Mouse (Mus musculus): ENCODE data around the gene Smpdl3b. TPM values are rescaled to one million over a fixed set of nuclear protein-coding genes. Genes with fewer than 3 reads are reported as not detected.

Gene Smpdl3b
- polyA plus RNA-seq, 1 experiment from 2014 or later = 1.7 TPM

DNA sequence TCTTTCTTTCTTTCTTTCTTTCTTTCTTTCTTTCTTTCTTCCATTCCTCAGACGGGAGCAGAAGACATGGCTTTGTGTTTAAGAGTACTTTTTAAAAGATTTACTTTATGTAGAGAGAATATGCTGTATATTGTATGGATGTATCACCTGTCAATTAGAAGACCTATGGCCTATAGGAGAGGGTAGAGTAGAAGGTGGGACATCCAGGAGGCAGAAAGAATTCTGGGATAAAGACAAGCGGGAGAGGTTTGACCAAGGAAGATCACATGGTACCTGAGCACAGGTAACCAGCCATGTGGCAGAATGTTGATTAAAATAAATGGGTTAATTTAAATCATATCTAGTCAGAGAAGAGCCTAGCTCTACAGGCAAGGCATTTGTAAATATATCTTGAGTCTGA, 22.3 kb downstream of the Smpdl3b start:
- DNase-seq (ENCODE audit: low spot score) = no peak
- ATAC-seq (ENCODE audit: low FRiP score) = no peak
- 91% methylated on average over 2 of the region's 2 CpGs for WGBS
- no peak overlapping the region for H3K4me2 ChIP-seq (replicated peaks; ENCODE audit: low read depth, low read length)
- no peaks in the 10 kb centered on the region for H3K4me1 ChIP-seq (replicated peaks; ENCODE audit: control insufficient read depth, insufficient read depth, low read length)
- no peaks in the 10 kb centered on the region for H3K36me3 ChIP-seq (ENCODE audit: control insufficient read depth, insufficient read depth, low read length)
- H3K4me3 ChIP-seq (ENCODE audit: low read depth, low read length) = no peak overlapping the region
- no peak overlapping the region for H3K9ac ChIP-seq (ENCODE audit: low read depth, low read length)
- H3K27ac ChIP-seq (ENCODE audit: low read depth, low read length) = no peak overlapping the region
- no peaks in the 10 kb centered on the region for H3K27me3 ChIP-seq (ENCODE audit: control insufficient read depth, insufficient read depth, low read length)
- H3K9me3 ChIP-seq (ENCODE audit: control insufficient read depth, low read length) = no peaks in the 10 kb centered on the region

DNA sequence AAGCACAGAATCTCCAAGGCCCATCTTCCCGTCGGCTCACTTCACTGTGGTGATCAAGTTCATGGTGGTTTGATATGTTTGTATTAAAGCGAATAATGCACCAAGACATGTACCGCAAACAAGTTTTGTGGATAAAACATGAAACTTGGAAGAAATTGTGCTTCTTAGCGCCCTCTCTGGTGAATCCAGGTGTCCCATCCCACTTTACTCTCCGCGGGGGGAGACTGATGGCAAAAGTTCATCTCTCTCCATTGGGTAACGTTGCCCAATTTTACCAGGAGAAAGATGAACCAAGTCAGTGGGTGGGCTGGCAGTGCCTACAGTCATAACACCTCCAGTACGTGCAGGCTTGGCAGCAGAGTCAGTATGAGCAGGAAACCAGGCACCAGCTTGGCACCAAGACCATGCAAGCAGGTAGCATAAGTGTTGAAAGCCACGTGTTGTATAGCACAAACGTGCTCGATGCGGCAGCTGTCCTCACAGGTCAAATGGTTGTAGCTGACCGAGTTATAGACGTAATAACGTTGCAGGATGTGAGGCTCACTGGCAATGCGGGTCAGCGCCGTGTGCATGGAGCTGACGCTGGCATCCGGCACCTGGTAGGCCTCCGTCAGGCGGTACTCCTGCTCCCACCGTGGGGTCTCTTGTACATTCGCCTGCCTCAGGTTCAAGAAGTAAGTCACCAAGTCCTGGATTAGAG, 23.8 kb downstream of the Smpdl3b start:
- H3K4me2 ChIP-seq (replicated peaks; ENCODE audit: low read depth, low read length) = no peak overlapping the region
- no peak overlapping the region for H3K27ac ChIP-seq (ENCODE audit: low read depth, low read length)
- ATAC-seq (ENCODE audit: low FRiP score) = no peak
- no peaks in the 10 kb centered on the region for H3K4me1 ChIP-seq (replicated peaks; ENCODE audit: control insufficient read depth, insufficient read depth, low read length)
- no peak overlapping the region for H3K4me3 ChIP-seq (ENCODE audit: low read depth, low read length)
- no peak for DNase-seq (ENCODE audit: low spot score)
- no peaks in the 10 kb centered on the region for H3K36me3 ChIP-seq (ENCODE audit: control insufficient read depth, insufficient read depth, low read length)
- WGBS = 93% methylated on average over 25 of the region's 25 CpGs
- H3K27me3 ChIP-seq (ENCODE audit: control insufficient read depth, insufficient read depth, low read length) = no peaks in the 10 kb centered on the region
- H3K9ac ChIP-seq (ENCODE audit: low read depth, low read length) = no peak overlapping the region
- no peaks in the 10 kb centered on the region for H3K9me3 ChIP-seq (ENCODE audit: control insufficient read depth, low read length)

- ATAC-seq (ENCODE audit: low FRiP score) (peak; percentile 94), DNase-seq (ENCODE audit: low spot score) (peak; percentile 91)
- H3K4me1 ChIP-seq (replicated peaks; ENCODE audit: control insufficient read depth, insufficient read depth, low read length) = no peaks in the 10 kb centered on the region
- WGBS = 2% methylated on average over 34 of the region's 34 CpGs
- no peak within 1 kb of the TSS for H3K27ac ChIP-seq (ENCODE audit: low read depth, low read length)
- H3K4me3 ChIP-seq (ENCODE audit: low read depth, low read length) = peak within 1 kb of the TSS; percentile 47
- no peaks in the 10 kb centered on the region for H3K27me3 ChIP-seq (ENCODE audit: control insufficient read depth, insufficient read depth, low read length)
- peak within 1 kb of the TSS; percentile 51; the same call in 1 of the 2 replicates for H3K9ac ChIP-seq (ENCODE audit: low read depth, low read length)
- no peaks in the 10 kb centered on the region for H3K36me3 ChIP-seq (ENCODE audit: control insufficient read depth, insufficient read depth, low read length)
- H3K4me2 ChIP-seq (replicated peaks; ENCODE audit: low read depth, low read length) = peak within 1 kb of the TSS; percentile 67
- no peaks in the 10 kb centered on the region for H3K9me3 ChIP-seq (ENCODE audit: control insufficient read depth, low read length)
Measured at GRCm38 (mm10) chr4:132732148-132732684, 24.8 kb downstream of the Smpdl3b start, which contains the start of gene Xkr8. TSS of gene Xkr8 (minus strand) at chr4:132732546.

GRCm38 (mm10) chr4:132731616-132732015, 25.4 kb downstream of the Smpdl3b start:
- DNase-seq (ENCODE audit: low spot score) (no peak), ATAC-seq (ENCODE audit: low FRiP score) (no peak)
- no peak overlapping the region; the same call in 1 of the 2 replicates for H3K9ac ChIP-seq (ENCODE audit: low read depth, low read length)
- no peaks in the 10 kb centered on the region for H3K27me3 ChIP-seq (ENCODE audit: control insufficient read depth, insufficient read depth, low read length)
- H3K36me3 ChIP-seq (ENCODE audit: control insufficient read depth, insufficient read depth, low read length) = no peaks in the 10 kb centered on the region
- peak overlapping the region; percentile 47 for H3K4me3 ChIP-seq (ENCODE audit: low read depth, low read length)
- H3K4me1 ChIP-seq (replicated peaks; ENCODE audit: control insufficient read depth, insufficient read depth, low read length) = no peaks in the 10 kb centered on the region
- no peaks in the 10 kb centered on the region for H3K9me3 ChIP-seq (ENCODE audit: control insufficient read depth, low read length)
- H3K27ac ChIP-seq (ENCODE audit: low read depth, low read length) = no peak overlapping the region
- H3K4me2 ChIP-seq (replicated peaks; ENCODE audit: low read depth, low read length) = peak overlapping the region; percentile 67
- 54% methylated on average over 12 of the region's 12 CpGs for WGBS

DNA sequence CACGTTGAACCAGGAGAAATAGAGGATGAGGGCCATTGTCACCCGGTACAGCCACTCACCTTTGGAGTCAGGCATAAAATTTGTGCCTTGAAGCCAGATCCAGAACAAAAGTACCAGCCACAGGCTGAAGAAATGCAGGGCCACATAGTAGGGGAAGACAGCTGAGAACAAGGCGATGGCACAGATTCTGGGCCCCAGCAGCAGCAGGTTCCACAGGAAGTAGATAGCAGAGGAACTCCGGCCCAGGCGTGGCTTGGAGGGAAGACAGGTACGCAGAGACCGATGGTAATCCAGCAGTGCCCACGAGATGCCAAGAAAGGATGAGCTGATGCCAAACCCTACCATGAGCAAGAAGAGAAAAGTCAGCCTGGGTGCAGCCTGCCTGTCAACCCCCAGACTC, 28.8 kb downstream of the Smpdl3b start:
- H3K27ac ChIP-seq (ENCODE audit: low read depth, low read length) = no peak overlapping the region
- H3K9ac ChIP-seq (ENCODE audit: low read depth, low read length) = no peak overlapping the region
- no peak overlapping the region for H3K4me3 ChIP-seq (ENCODE audit: low read depth, low read length)
- H3K36me3 ChIP-seq (ENCODE audit: control insufficient read depth, insufficient read depth, low read length) = peaks cover 3% of the 10 kb centered on the region; the same call in 1 of the 2 replicates
- ATAC-seq (ENCODE audit: low FRiP score) (no peak), DNase-seq (ENCODE audit: low spot score) (no peak)
- H3K9me3 ChIP-seq (ENCODE audit: control insufficient read depth, low read length) = no peaks in the 10 kb centered on the region
- no peak overlapping the region for H3K4me2 ChIP-seq (replicated peaks; ENCODE audit: low read depth, low read length)
- H3K27me3 ChIP-seq (ENCODE audit: control insufficient read depth, insufficient read depth, low read length) = no peaks in the 10 kb centered on the region
- H3K4me1 ChIP-seq (replicated peaks; ENCODE audit: control insufficient read depth, insufficient read depth, low read length) = no peaks in the 10 kb centered on the region
- WGBS = 90% methylated on average over 8 of the region's 8 CpGs

DNA sequence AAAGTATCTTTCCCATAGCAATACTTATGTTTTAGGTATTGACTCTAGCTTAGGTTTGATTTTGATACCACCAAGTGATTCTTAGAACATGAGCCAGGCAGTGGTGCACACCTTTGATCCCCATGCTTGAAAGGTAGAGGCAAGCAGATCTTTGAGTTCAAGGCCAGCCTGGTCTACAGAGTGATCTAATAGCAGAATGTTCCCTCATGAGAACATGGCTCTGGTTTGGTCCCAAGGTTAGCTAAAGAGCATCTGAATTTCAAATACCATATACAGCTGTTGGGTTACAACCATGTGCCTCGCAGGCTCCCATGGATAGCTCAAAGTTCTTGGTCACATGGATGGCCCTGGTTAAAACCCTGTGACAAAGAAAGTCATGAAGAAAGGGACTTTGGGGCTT, 38.8 kb downstream of the Smpdl3b start:
- WGBS = 100% methylated on average over 1 of the region's 1 CpGs
- Histone ChIP-seq H3K27me3 (ENCODE audit: control insufficient read depth, insufficient read depth, low read length) (no peaks in the 10 kb centered on the region), H3K36me3 (ENCODE audit: control insufficient read depth, insufficient read depth, low read length) (peaks cover 7% of the 10 kb centered on the region; the same call in 1 of the 2 replicates), H3K4me3 (ENCODE audit: low read depth, low read length) (no peak overlapping the region), H3K4me2 (replicated peaks; ENCODE audit: low read depth, low read length) (no peak overlapping the region), H3K27ac (ENCODE audit: low read depth, low read length) (no peak overlapping the region), H3K4me1 (replicated peaks; ENCODE audit: control insufficient read depth, insufficient read depth, low read length) (no peaks in the 10 kb centered on the region), H3K9me3 (ENCODE audit: control insufficient read depth, low read length) (no peaks in the 10 kb centered on the region), H3K9ac (ENCODE audit: low read depth, low read length) (no peak overlapping the region)
- DNase-seq (ENCODE audit: low spot score) (no peak), ATAC-seq (ENCODE audit: low FRiP score) (no peak)

DNA sequence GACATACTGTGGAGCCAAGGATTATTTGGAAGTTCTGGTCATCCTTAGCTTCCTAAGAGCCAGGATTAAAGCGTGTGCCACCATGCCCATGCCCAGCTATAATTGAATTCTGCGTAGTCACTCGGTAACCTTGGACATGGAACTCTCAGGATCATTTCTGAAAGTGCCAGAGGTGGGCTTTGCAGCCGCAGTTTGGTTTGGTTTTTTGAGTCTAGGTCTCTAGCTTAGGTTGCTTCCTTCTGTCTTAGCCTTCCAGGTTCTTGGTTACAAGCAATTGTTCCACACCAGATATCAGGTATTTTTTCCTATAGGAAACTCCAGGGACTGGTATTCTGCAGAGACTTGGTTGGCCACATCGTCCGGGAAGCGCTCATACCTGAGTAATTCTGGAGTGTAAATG, 43.9 kb downstream of the Smpdl3b start:
- Histone ChIP-seq H3K27ac (ENCODE audit: low read depth, low read length) (no peak overlapping the region), H3K36me3 (ENCODE audit: control insufficient read depth, insufficient read depth, low read length) (peaks cover 9% of the 10 kb centered on the region), H3K4me1 (replicated peaks; ENCODE audit: control insufficient read depth, insufficient read depth, low read length) (no peaks in the 10 kb centered on the region), H3K9me3 (ENCODE audit: control insufficient read depth, low read length) (no peaks in the 10 kb centered on the region), H3K4me3 (ENCODE audit: low read depth, low read length) (no peak overlapping the region), H3K4me2 (replicated peaks; ENCODE audit: low read depth, low read length) (no peak overlapping the region), H3K27me3 (ENCODE audit: control insufficient read depth, insufficient read depth, low read length) (no peaks in the 10 kb centered on the region), H3K9ac (ENCODE audit: low read depth, low read length) (no peak overlapping the region)
- ATAC-seq (ENCODE audit: low FRiP score) = no peak
- 97% methylated on average over 7 of the region's 7 CpGs for WGBS
- no peak for DNase-seq (ENCODE audit: low spot score)

- Histone ChIP-seq H3K27me3 (ENCODE audit: control insufficient read depth, insufficient read depth, low read length) (no peaks in the 10 kb centered on the region), H3K36me3 (ENCODE audit: control insufficient read depth, insufficient read depth, low read length) (peaks cover 14% of the 10 kb centered on the region), H3K9ac (ENCODE audit: low read depth, low read length) (no peak overlapping the region), H3K4me3 (ENCODE audit: low read depth, low read length) (no peak overlapping the region), H3K4me2 (replicated peaks; ENCODE audit: low read depth, low read length) (no peak overlapping the region), H3K9me3 (ENCODE audit: control insufficient read depth, low read length) (no peaks in the 10 kb centered on the region), H3K4me1 (replicated peaks; ENCODE audit: control insufficient read depth, insufficient read depth, low read length) (no peaks in the 10 kb centered on the region), H3K27ac (ENCODE audit: low read depth, low read length) (no peak overlapping the region)
- ATAC-seq (ENCODE audit: low FRiP score) (no peak), DNase-seq (ENCODE audit: low spot score) (no peak)
- WGBS = 96% methylated on average over 8 of the region's 8 CpGs
Measured at GRCm38 (mm10) chr4:132706885-132707284, 50.2 kb downstream of the Smpdl3b start.

GRCm38 (mm10) chr4:132702076-132702475, 55.0 kb downstream of the Smpdl3b start:
- WGBS = over 99% methylated on average over 5 of the region's 5 CpGs
- no peaks in the 10 kb centered on the region for H3K27me3 ChIP-seq (ENCODE audit: control insufficient read depth, insufficient read depth, low read length)
- H3K9me3 ChIP-seq (ENCODE audit: control insufficient read depth, low read length) = no peaks in the 10 kb centered on the region
- no peak overlapping the region for H3K9ac ChIP-seq (ENCODE audit: low read depth, low read length)
- 0 out of 2 replicates have a peak, but pooled peaks cover 4% of the 10 kb centered on the region for H3K36me3 ChIP-seq (ENCODE audit: control insufficient read depth, insufficient read depth, low read length)
- no peak overlapping the region for H3K4me3 ChIP-seq (ENCODE audit: low read depth, low read length)
- ATAC-seq (ENCODE audit: low FRiP score) = no peak
- H3K27ac ChIP-seq (ENCODE audit: low read depth, low read length) = no peak overlapping the region
- H3K4me2 ChIP-seq (replicated peaks; ENCODE audit: low read depth, low read length) = no peak overlapping the region
- DNase-seq (ENCODE audit: low spot score) = no peak
- H3K4me1 ChIP-seq (replicated peaks; ENCODE audit: control insufficient read depth, insufficient read depth, low read length) = no peaks in the 10 kb centered on the region
